Mouse (Mus musculus) limb, embryonic 15.5 days (tissue): ENCODE measurements at regions not wholly inside any gene's neighbourhood (a gene's known extent, or its start where the extent isn't known, plus 50 kb on each side); places are given as distances from the start of the nearest gene placed in this dataset.

Source experiments
- ATAC-seq: fragments of 200-750 bp; cut with Nextera tagmentation; 2 replicates; pipeline ENCODE4 v1.8.0; 2017; ENCODE audit warnings: low read depth, moderate TSS enrichment; ENCODE audit not compliant: insufficient number of reproducible peaks, low FRiP score, low TSS enrichment
- H3K27ac ChIP-seq: fragments of 300-500 bp; sonication (generic); 2 replicates; pipeline ENCODE4 v1.5.1; 2015; ENCODE audit warnings: moderate library complexity, mild to moderate bottlenecking, inconsistent platforms
- H3K27me3 ChIP-seq: fragments of 300-500 bp; sonication (generic); 2 replicates; pipeline ENCODE4 v1.6.1; 2015; ENCODE audit warnings: inconsistent platforms
- H3K36me3 ChIP-seq: fragments of 300-500 bp; sonication (generic); 2 replicates; pipeline ENCODE4 v1.6.1; 2015; ENCODE audit warnings: inconsistent platforms
- H3K4me1 ChIP-seq: fragments of 300-500 bp; sonication (generic); 2 replicates; pipeline ENCODE4 v1.6.1; 2015; ENCODE audit warnings: inconsistent platforms
- H3K4me2 ChIP-seq: fragments of 300-500 bp; sonication (generic); 2 replicates; pipeline ENCODE4 v1.6.1; 2015; ENCODE audit warnings: mild to moderate bottlenecking, inconsistent platforms
- H3K4me3 ChIP-seq: fragments of 300-500 bp; sonication (generic); 2 replicates; pipeline ENCODE4 v1.5.1; 2015; ENCODE audit warnings: mild to moderate bottlenecking, inconsistent platforms
- H3K9ac ChIP-seq: fragments of 300-500 bp; sonication (generic); 2 replicates; pipeline ENCODE4 v1.6.1; 2015; ENCODE audit warnings: inconsistent platforms
- H3K9me3 ChIP-seq: fragments of 300-500 bp; sonication (generic); 2 replicates; pipeline ENCODE4 v1.6.1; 2016; ENCODE audit warnings: inconsistent platforms
- WGBS: fragments of 180-500 bp; shearing (Covaris S2); methylation state at CpG from one replicate; pipeline ENCODE4 v1.1.7; 2015; 5-methylcytosine and 5-hydroxymethylcytosine counted together

DNA sequence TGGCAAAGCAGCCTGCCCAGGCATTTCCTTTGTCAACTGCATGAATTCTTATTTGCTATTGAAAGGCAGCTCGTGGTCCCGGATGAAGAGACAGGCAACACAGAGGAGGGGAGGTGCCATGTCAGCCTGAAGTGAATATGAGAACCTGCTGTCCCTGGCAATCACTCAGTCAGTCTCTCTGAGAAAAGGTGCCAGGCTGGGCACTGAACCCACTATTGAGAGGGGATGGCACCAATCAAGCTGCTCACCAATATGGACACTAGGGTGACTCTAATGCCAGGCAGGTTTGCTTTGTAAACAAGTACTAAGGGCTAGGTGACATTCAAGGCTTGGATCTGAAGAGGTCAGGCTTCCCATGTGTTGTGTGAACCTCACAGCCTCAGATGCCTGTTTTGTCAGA, 222.0 kb upstream of the Wscd1 start:
- Histone ChIP-seq H3K4me1 (no peaks in the 10 kb centered on the region), H3K9me3 (no peaks in the 10 kb centered on the region), H3K36me3 (no peaks in the 10 kb centered on the region), H3K27ac (no peak overlapping the region), H3K9ac (no peak overlapping the region), H3K27me3 (no peaks in the 10 kb centered on the region), H3K4me3 (no peak overlapping the region), H3K4me2 (no peak overlapping the region)
- WGBS = 91% methylated on average over 2 of the region's 2 CpGs
- ATAC-seq = no peak

DNA sequence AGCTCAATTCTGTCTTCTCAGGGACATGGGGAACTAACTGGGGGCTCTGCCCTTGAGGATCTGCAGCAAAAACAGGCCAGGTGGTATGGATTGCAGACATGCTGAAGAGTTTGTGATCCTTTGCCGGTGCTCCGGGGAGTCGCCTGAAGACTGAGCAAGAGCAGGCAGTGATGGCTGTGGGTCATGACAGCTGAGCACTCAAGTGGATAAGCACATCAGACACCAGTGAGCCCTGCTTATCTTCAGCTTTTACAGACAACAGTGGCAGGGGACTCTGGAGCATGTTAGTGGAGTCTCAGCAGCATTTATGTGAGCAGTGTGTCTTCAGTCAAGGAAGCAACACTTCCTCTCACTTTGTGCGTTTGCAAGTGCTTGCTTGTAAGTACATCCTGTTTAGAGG, 221.1 kb upstream of the Wscd1 start:
- no peak for ATAC-seq
- H3K4me3 ChIP-seq = no peak overlapping the region
- WGBS = 82% methylated on average over 4 of the region's 4 CpGs

DNA sequence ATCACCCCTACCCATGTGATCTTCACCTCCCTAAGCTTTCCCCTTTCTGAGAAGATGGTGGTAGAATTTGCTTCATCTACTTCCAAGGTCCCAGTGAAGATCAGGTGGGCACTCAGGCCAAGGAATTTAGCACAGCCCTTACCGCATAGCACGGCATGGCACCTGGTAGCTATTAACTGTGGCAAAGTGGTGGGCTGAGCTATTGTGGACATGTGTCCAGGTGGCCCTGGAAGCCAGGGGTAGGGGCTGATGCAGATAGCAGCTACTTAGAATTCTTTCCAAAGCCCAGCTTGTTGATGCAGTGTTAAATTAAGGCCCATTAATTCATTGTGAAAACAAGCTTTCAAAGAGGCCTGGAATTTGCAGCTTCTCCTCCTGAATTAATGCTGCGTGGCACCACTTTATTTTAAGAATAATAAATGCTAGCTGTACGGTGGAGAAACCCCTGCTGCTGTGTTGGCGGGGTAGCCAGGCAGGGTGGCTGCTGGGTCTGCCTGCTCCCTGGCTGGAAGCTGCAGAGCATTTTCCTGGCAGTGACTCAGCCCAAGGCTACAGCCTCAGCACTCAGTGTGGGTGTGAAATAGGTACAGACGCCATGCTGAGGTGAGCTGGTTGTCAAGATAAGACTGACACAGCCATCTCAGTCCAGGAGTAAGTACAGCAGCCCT, 208.4 kb upstream of the Wscd1 start:
- no peak overlapping the region for H3K4me2 ChIP-seq
- WGBS = 36% methylated on average over 6 of the region's 6 CpGs
- no peak overlapping the region for H3K9ac ChIP-seq
- H3K4me3 ChIP-seq = no peak overlapping the region
- no peaks in the 10 kb centered on the region for H3K27me3 ChIP-seq
- H3K27ac ChIP-seq = no peak overlapping the region
- no peaks in the 10 kb centered on the region for H3K36me3 ChIP-seq
- no peaks in the 10 kb centered on the region for H3K4me1 ChIP-seq
- no peaks in the 10 kb centered on the region for H3K9me3 ChIP-seq
- ATAC-seq = peak; percentile 71; the same call in 1 of the 2 replicates

More for the DNA sequence above, 221.1 kb upstream of the Wscd1 start:
- no peaks in the 10 kb centered on the region for H3K4me1 ChIP-seq
- no peak overlapping the region for H3K27ac ChIP-seq
- H3K27me3 ChIP-seq = no peaks in the 10 kb centered on the region
- no peak overlapping the region for H3K4me2 ChIP-seq
- no peaks in the 10 kb centered on the region for H3K36me3 ChIP-seq
- H3K9ac ChIP-seq = no peak overlapping the region
- no peaks in the 10 kb centered on the region for H3K9me3 ChIP-seq

DNA sequence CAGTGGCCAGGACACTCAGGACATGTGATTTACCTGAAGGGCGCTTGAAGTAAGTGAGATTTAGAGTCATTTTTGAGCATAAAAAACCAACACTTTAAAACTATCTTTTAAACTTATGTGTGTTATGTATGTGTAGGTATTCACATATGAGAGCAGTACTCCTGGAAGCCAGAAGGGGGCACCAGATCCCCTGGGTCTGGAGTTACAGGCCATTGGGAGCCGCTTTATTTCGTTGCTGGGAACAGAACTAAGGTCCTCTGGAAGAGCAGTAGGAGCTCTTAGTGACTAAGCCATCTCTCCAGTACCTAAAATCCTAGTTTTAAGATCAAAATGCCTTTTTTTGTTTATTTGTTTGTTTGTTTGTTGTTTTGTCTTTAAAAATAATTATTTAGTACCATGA, 192.3 kb upstream of the Wscd1 start:
- ATAC-seq = no peak
- no peak overlapping the region for H3K27ac ChIP-seq
- H3K9ac ChIP-seq = no peak overlapping the region
- no peak overlapping the region for H3K4me2 ChIP-seq
- H3K36me3 ChIP-seq = no peaks in the 10 kb centered on the region
- no peaks in the 10 kb centered on the region for H3K9me3 ChIP-seq
- no peaks in the 10 kb centered on the region for H3K4me1 ChIP-seq
- no peak overlapping the region for H3K4me3 ChIP-seq
- H3K27me3 ChIP-seq = no peaks in the 10 kb centered on the region
- 87% methylated on average over 3 of the region's 3 CpGs for WGBS

DNA sequence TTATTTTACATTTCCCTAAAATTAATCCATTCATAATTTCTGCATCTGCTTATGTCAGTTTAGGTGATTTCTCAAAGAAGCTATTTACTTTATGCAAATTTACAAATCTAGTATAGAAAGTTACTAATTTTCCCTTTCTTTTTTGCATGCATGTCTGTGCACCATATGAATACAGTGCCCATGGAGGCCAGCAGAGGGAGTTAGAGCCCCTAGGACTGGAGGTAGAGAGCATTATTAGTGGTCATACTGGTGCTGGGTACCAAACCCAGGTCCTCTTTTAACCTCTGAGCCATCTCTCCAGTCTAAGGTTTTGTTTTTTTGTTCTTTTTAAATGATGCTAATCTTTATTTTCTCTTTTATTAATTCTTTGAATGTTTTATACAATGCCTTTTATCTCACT, 184.9 kb upstream of the Wscd1 start:
- no peak for ATAC-seq
- H3K4me3 ChIP-seq = no peak overlapping the region
- no peaks in the 10 kb centered on the region for H3K36me3 ChIP-seq
- H3K27ac ChIP-seq = no peak overlapping the region
- H3K9me3 ChIP-seq = no peaks in the 10 kb centered on the region
- no peak overlapping the region for H3K4me2 ChIP-seq
- H3K4me1 ChIP-seq = no peaks in the 10 kb centered on the region
- H3K9ac ChIP-seq = no peak overlapping the region
- H3K27me3 ChIP-seq = no peaks in the 10 kb centered on the region

DNA sequence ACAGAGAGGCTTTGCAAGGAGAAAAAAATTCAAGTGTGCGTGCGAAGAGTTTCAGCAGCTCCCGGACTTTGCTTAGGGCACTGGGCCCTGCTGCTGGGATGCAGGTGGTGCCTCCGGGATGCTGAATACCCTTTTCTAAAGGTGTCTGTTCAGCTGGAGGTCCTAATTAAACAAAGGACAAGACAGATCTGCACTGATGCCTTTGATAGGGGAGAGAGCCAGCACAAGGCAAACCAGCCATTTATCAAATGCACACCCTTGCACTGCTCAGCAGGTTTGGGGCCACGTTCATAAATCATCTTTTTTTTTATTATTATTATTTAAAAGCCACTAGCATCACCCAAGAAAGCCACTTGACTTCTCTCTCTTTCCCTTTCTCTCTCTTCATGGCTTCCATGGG, 172.9 kb upstream of the Wscd1 start:
- no peak overlapping the region for H3K27ac ChIP-seq
- H3K9me3 ChIP-seq = no peaks in the 10 kb centered on the region
- no peak for ATAC-seq
- WGBS = 54% methylated on average over 5 of the region's 5 CpGs
- H3K4me2 ChIP-seq = no peak overlapping the region
- no peak overlapping the region for H3K9ac ChIP-seq
- H3K36me3 ChIP-seq = no peaks in the 10 kb centered on the region
- H3K4me3 ChIP-seq = no peak overlapping the region
- H3K4me1 ChIP-seq = no peaks in the 10 kb centered on the region
- no peaks in the 10 kb centered on the region for H3K27me3 ChIP-seq

DNA sequence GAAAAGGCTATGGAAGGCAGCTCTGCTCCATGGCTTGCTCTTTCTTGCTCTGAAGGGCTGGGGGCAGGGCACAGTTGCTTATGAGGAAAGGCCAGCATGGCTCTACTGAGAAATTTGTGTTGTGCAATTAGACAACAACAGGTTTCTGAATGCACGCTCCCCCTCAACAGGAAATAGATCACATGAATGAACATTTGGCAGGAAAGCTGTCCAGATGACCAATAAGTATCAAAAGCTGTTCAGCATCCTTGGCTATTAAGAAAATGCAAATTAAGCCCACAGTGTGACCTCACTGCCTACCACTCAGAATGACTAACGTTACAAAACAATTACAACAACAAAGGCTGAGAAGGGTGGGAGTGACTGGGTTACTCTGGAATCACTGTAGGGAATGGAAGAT, 167.9 kb upstream of the Wscd1 start:
- Histone ChIP-seq H3K9me3 (no peaks in the 10 kb centered on the region), H3K27ac (no peak overlapping the region), H3K4me3 (no peak overlapping the region), H3K9ac (no peak overlapping the region), H3K36me3 (no peaks in the 10 kb centered on the region), H3K4me1 (no peaks in the 10 kb centered on the region), H3K4me2 (no peak overlapping the region), H3K27me3 (no peaks in the 10 kb centered on the region)
- 43% methylated on average over 2 of the region's 2 CpGs for WGBS
- no peak for ATAC-seq

DNA sequence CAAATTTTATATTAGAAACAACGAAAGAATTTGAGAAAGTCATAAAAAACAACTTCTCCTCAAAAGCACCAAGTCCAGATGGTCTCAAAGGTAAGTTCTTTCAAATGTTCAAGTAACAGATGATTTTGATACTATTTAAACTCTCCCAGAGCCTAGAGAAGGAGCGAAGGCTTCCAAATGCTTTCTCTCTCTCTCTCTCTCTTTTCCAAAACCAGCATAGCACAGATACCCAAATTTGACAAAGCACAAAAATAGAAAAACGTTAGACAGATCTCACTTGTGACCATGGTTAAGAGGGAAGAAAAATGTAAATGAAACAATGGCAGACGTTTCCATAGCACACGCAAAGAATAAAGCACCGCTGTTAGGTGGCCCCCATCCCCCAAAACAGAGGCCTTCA, 158.7 kb upstream of the Wscd1 start:
- H3K9me3 ChIP-seq = no peaks in the 10 kb centered on the region
- H3K36me3 ChIP-seq = no peaks in the 10 kb centered on the region
- no peak overlapping the region for H3K27ac ChIP-seq
- no peak for ATAC-seq
- no peaks in the 10 kb centered on the region for H3K4me1 ChIP-seq
- H3K9ac ChIP-seq = no peak overlapping the region
- H3K4me2 ChIP-seq = no peak overlapping the region
- H3K27me3 ChIP-seq = no peaks in the 10 kb centered on the region
- H3K4me3 ChIP-seq = no peak overlapping the region
- WGBS = 74% methylated on average over 6 of the region's 6 CpGs

DNA sequence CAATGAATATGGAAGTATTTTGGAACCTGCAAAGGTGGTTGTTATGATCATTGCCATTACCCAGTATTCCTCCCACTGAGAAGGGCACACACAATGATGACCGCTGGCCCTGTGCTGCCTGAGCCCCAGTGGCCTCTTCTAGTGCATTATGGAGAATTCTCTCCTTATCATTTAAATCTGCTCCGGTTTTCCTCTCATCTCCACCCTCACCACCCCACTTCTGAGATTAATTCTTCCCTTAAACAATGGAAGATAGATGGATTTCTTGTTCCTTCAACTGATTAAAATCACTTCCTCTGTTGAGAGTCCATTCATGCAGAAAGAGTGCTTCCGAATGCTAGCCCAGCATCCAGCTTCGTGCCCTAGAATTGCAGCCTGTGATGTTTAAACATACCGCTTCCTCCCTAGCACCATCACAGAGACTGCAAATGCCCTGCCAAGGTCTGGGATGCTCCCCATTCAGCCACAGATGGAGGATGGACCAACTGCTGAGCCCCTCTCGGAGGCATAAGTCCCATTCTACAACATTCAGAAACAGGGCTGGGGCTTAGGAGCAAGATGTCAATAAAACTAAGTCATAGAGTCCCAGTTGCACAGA, 155.4 kb upstream of the Wscd1 start:
- H3K27me3 ChIP-seq = no peaks in the 10 kb centered on the region
- 84% methylated on average over 6 of the region's 6 CpGs for WGBS
- no peak for ATAC-seq

DNA sequence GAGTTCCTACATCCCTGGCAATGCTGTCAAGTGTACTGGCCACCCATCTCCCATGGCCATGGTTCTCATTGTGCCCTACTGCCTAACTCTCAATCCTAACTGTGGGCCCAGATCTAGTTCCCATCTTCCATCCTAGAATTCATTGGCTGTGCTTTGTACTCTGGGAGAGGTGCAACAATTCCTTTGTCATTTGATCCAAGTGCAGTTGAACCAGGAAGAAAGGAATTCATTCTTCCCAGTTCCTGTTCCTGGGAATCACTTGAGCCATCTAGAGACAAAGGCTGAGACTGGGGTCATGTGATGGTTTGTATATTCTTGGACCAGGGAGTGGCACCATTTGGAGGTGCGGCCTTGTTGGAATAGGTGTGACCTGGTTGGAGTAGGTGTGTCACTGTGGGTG, 152.0 kb upstream of the Wscd1 start:
- no peaks in the 10 kb centered on the region for H3K27me3 ChIP-seq
- no peak overlapping the region for H3K4me3 ChIP-seq
- H3K9me3 ChIP-seq = no peaks in the 10 kb centered on the region
- no peak overlapping the region for H3K27ac ChIP-seq
- WGBS = 91% methylated on average over 1 of the region's 1 CpGs
- H3K36me3 ChIP-seq = no peaks in the 10 kb centered on the region
- H3K9ac ChIP-seq = no peak overlapping the region
- no peaks in the 10 kb centered on the region for H3K4me1 ChIP-seq
- no peak overlapping the region for H3K4me2 ChIP-seq
- no peak for ATAC-seq

More for the DNA sequence above, 155.4 kb upstream of the Wscd1 start:
- Histone ChIP-seq H3K36me3 (no peaks in the 10 kb centered on the region), H3K4me3 (no peak overlapping the region), H3K9me3 (no peaks in the 10 kb centered on the region), H3K27ac (no peak overlapping the region), H3K4me1 (no peaks in the 10 kb centered on the region), H3K9ac (no peak overlapping the region), H3K4me2 (no peak overlapping the region)

DNA sequence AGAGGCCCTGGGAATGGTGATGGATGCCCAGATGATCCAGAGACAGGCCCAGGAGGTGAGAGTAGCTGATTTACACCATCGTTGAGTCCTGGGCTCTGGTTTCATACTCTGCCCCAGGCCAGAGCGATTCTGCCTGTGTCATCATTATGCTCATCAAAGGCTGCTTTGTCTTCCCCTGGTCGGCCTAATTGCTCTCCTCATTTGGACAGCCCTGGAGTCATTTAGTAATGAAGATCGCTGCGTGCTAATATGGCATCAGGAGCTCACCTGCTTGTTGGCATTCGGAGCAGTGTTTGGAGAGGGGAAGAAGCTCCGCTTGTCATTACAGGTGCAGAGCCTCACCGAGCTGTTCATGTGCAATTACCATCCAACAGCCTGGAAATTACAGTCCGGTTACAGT, 138.9 kb upstream of the Wscd1 start:
- H3K4me1 ChIP-seq = no peaks in the 10 kb centered on the region
- no peak for ATAC-seq
- H3K27me3 ChIP-seq = no peaks in the 10 kb centered on the region
- no peaks in the 10 kb centered on the region for H3K36me3 ChIP-seq
- no peak overlapping the region for H3K4me3 ChIP-seq
- H3K27ac ChIP-seq = no peak overlapping the region
- H3K9ac ChIP-seq = no peak overlapping the region
- no peaks in the 10 kb centered on the region for H3K9me3 ChIP-seq
- H3K4me2 ChIP-seq = no peak overlapping the region
- WGBS = 52% methylated on average over 9 of the region's 9 CpGs

DNA sequence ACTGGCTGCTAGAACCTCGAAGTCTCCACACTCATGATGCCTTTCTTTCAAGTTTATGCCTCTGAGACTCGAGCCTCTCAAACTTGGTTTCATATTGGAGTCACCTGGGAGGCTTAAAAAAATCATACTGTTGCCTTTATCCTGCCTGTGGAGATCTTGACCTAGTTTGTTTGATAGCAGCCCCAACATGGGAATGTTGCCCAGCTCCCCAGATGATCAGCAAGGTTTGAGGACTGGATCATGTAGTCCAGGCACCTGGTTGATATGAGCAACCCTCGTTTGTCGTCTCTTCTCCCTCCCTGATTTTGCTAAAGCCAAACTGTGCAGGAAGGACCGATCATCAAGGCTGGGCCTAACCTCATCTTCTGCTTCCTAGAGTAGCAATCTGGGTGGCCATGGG, 134.2 kb upstream of the Wscd1 start:
- H3K27me3 ChIP-seq = no peaks in the 10 kb centered on the region
- H3K4me1 ChIP-seq = no peaks in the 10 kb centered on the region
- H3K9ac ChIP-seq = no peak overlapping the region
- WGBS = 72% methylated on average over 5 of the region's 5 CpGs
- no peak for ATAC-seq
- no peaks in the 10 kb centered on the region for H3K36me3 ChIP-seq
- H3K9me3 ChIP-seq = no peaks in the 10 kb centered on the region
- no peak overlapping the region for H3K4me2 ChIP-seq
- H3K27ac ChIP-seq = no peak overlapping the region
- no peak overlapping the region for H3K4me3 ChIP-seq
